Mouse (Mus musculus): ENCODE data around the gene Hyls1.

GRCm38 (mm10) chr9:35546745-35547144 is 23.5 kb downstream of the Hyls1 start:
- TF ChIP-seq CTCF (IDR thresholded peaks at IDR 0.05; ENCODE audit: insufficient read depth, low read depth, low read length) = no peak
- TF ChIP-seq POLR2A (IDR thresholded peaks at IDR 0.05; ENCODE audit: insufficient read depth, low read depth, low read length) = no peak
